Mouse (Mus musculus): ENCODE measurements around the gene Shisal1.

GRCm38 (mm10) chr15:84441682-84442315, 5.1 kb downstream of the Shisal1 start:
- no peak for TF ChIP-seq GATA1 (IDR thresholded peaks at IDR 0.05; ENCODE audit: borderline replicate concordance, low read length)
- no peak for TF ChIP-seq FLI1 (IDR thresholded peaks at IDR 0.05; ENCODE audit: low read length)

Data from megakaryocyte, embryonic 14.5 days (primary cell).